Mouse (Mus musculus): ENCODE measurements around the gene Cd300lf. TPM values are rescaled to one million over a fixed set of nuclear protein-coding genes. Genes with fewer than 3 reads are reported as not detected.
A peak's percentile ranks its signal among the peaks of the same experiment; 100 is the strongest.

Cd300lf gene
- polyA plus RNA-seq, 1 experiment from 2014 or later: not detected

GRCm38 (mm10) chr11:115141970-115142369 is 8.2 kb upstream of the Cd300lf start:
- no peaks in the 10 kb centered on the region for H3K36me3 ChIP-seq (replicated peaks; ENCODE audit: control insufficient read depth, insufficient read depth, low read depth, low read length)
- no peak overlapping the region for H3K9ac ChIP-seq (replicated peaks; ENCODE audit: low read length)
- no peak overlapping the region for H3K4me3 ChIP-seq (ENCODE audit: low read depth, low read length)
- H3K4me1 ChIP-seq (ENCODE audit: control insufficient read depth, insufficient read depth, low read length): no peaks in the 10 kb centered on the region
- no peaks in the 10 kb centered on the region for H3K9me3 ChIP-seq (replicated peaks; ENCODE audit: control insufficient read depth, low read length)
- H3K4me2 ChIP-seq (ENCODE audit: low read depth, low read length): no peak overlapping the region
- no peaks in the 10 kb centered on the region for H3K27me3 ChIP-seq (ENCODE audit: control insufficient read depth, insufficient read depth, low read length)
- ATAC-seq (replicated peaks; ENCODE audit: insufficient number of reproducible peaks, low FRiP score, low TSS enrichment, low read depth) (no peak), DNase-seq (ENCODE audit: low spot score) (no peak)
- WGBS: 85% methylated on average over 2 of the region's 2 CpGs
- no peak overlapping the region for H3K27ac ChIP-seq (replicated peaks; ENCODE audit: low read depth, low read length)

- H3K27ac ChIP-seq (replicated peaks; ENCODE audit: low read depth, low read length): no peak overlapping the region
- no peak for DNase-seq (ENCODE audit: low spot score)
- no peaks in the 10 kb centered on the region for H3K36me3 ChIP-seq (replicated peaks; ENCODE audit: control insufficient read depth, insufficient read depth, low read depth, low read length)
- H3K9ac ChIP-seq (replicated peaks; ENCODE audit: low read length): no peak overlapping the region
- no peak for ATAC-seq (replicated peaks; ENCODE audit: insufficient number of reproducible peaks, low FRiP score, low TSS enrichment, low read depth)
- no peaks in the 10 kb centered on the region for H3K27me3 ChIP-seq (ENCODE audit: control insufficient read depth, insufficient read depth, low read length)
- H3K4me3 ChIP-seq (ENCODE audit: low read depth, low read length): no peak overlapping the region
- H3K9me3 ChIP-seq (replicated peaks; ENCODE audit: control insufficient read depth, low read length): no peaks in the 10 kb centered on the region
- no peaks in the 10 kb centered on the region for H3K4me1 ChIP-seq (ENCODE audit: control insufficient read depth, insufficient read depth, low read length)
- 83% methylated on average over 5 of the region's 5 CpGs for WGBS
- H3K4me2 ChIP-seq (ENCODE audit: low read depth, low read length): no peak overlapping the region
These were observed 4.9 kb upstream of the Cd300lf start for GRCm38 (mm10) chr11:115138597-115139262.

- Histone ChIP-seq H3K9ac (replicated peaks; ENCODE audit: low read length) (no peak overlapping the region), H3K4me3 (ENCODE audit: low read depth, low read length) (no peak overlapping the region), H3K4me2 (ENCODE audit: low read depth, low read length) (no peak overlapping the region), H3K9me3 (replicated peaks; ENCODE audit: control insufficient read depth, low read length) (no peaks in the 10 kb centered on the region), H3K27me3 (ENCODE audit: control insufficient read depth, insufficient read depth, low read length) (no peaks in the 10 kb centered on the region), H3K27ac (replicated peaks; ENCODE audit: low read depth, low read length) (no peak overlapping the region), H3K4me1 (ENCODE audit: control insufficient read depth, insufficient read depth, low read length) (no peaks in the 10 kb centered on the region), H3K36me3 (replicated peaks; ENCODE audit: control insufficient read depth, insufficient read depth, low read depth, low read length) (no peaks in the 10 kb centered on the region)
- 84% methylated on average over 8 of the region's 8 CpGs for WGBS
- DNase-seq (ENCODE audit: low spot score) (no peak), ATAC-seq (replicated peaks; ENCODE audit: insufficient number of reproducible peaks, low FRiP score, low TSS enrichment, low read depth) (no peak)
These were observed 1.9 kb downstream of the Cd300lf start for GRCm38 (mm10) chr11:115131768-115132381.

- no peak for ATAC-seq (replicated peaks; ENCODE audit: insufficient number of reproducible peaks, low FRiP score, low TSS enrichment, low read depth)
These were observed 4.2 kb downstream of the Cd300lf start for GRCm38 (mm10) chr11:115129508-115130126.

GRCm38 (mm10) chr11:115128483-115128882 is 5.3 kb downstream of the Cd300lf start:
- Histone ChIP-seq H3K36me3 (replicated peaks; ENCODE audit: control insufficient read depth, insufficient read depth, low read depth, low read length) (no peaks in the 10 kb centered on the region), H3K4me3 (ENCODE audit: low read depth, low read length) (no peak overlapping the region), H3K27ac (replicated peaks; ENCODE audit: low read depth, low read length) (no peak overlapping the region), H3K4me1 (ENCODE audit: control insufficient read depth, insufficient read depth, low read length) (no peaks in the 10 kb centered on the region), H3K4me2 (ENCODE audit: low read depth, low read length) (no peak overlapping the region), H3K27me3 (ENCODE audit: control insufficient read depth, insufficient read depth, low read length) (no peaks in the 10 kb centered on the region), H3K9me3 (replicated peaks; ENCODE audit: control insufficient read depth, low read length) (no peaks in the 10 kb centered on the region), H3K9ac (replicated peaks; ENCODE audit: low read length) (no peak overlapping the region)
- ATAC-seq (replicated peaks; ENCODE audit: insufficient number of reproducible peaks, low FRiP score, low TSS enrichment, low read depth): no peak
- WGBS: 85% methylated on average over 4 of the region's 4 CpGs
- DNase-seq (ENCODE audit: low spot score): no peak

More at GRCm38 (mm10) chr11:115129508-115130126, 4.2 kb downstream of the Cd300lf start:
- WGBS: 89% methylated on average over 13 of the region's 13 CpGs
- Histone ChIP-seq H3K4me3 (ENCODE audit: low read depth, low read length) (no peak overlapping the region), H3K9me3 (replicated peaks; ENCODE audit: control insufficient read depth, low read length) (no peaks in the 10 kb centered on the region), H3K27me3 (ENCODE audit: control insufficient read depth, insufficient read depth, low read length) (no peaks in the 10 kb centered on the region), H3K27ac (replicated peaks; ENCODE audit: low read depth, low read length) (no peak overlapping the region), H3K4me1 (ENCODE audit: control insufficient read depth, insufficient read depth, low read length) (no peaks in the 10 kb centered on the region), H3K36me3 (replicated peaks; ENCODE audit: control insufficient read depth, insufficient read depth, low read depth, low read length) (no peaks in the 10 kb centered on the region), H3K4me2 (ENCODE audit: low read depth, low read length) (no peak overlapping the region), H3K9ac (replicated peaks; ENCODE audit: low read length) (no peak overlapping the region)
- DNase-seq (ENCODE audit: low spot score): no peak

GRCm38 (mm10) chr11:115119409-115119808 is 14.4 kb downstream of the Cd300lf start:
- no peak overlapping the region for H3K9ac ChIP-seq (replicated peaks; ENCODE audit: low read length)
- H3K27me3 ChIP-seq (ENCODE audit: control insufficient read depth, insufficient read depth, low read length): no peaks in the 10 kb centered on the region
- no peaks in the 10 kb centered on the region for H3K4me1 ChIP-seq (ENCODE audit: control insufficient read depth, insufficient read depth, low read length)
- H3K9me3 ChIP-seq (replicated peaks; ENCODE audit: control insufficient read depth, low read length): no peaks in the 10 kb centered on the region
- WGBS: 58% methylated on average over 9 of the region's 9 CpGs
- H3K27ac ChIP-seq (replicated peaks; ENCODE audit: low read depth, low read length): no peak overlapping the region
- no peak for ATAC-seq (replicated peaks; ENCODE audit: insufficient number of reproducible peaks, low FRiP score, low TSS enrichment, low read depth)
- DNase-seq (ENCODE audit: low spot score): no peak
- H3K4me3 ChIP-seq (ENCODE audit: low read depth, low read length): no peak overlapping the region
- H3K4me2 ChIP-seq (ENCODE audit: low read depth, low read length): no peak overlapping the region
- no peaks in the 10 kb centered on the region for H3K36me3 ChIP-seq (replicated peaks; ENCODE audit: control insufficient read depth, insufficient read depth, low read depth, low read length)

GRCm38 (mm10) chr11:115112196-115112595 is 21.6 kb downstream of the Cd300lf start:
- 22% methylated on average over 3 of the region's 3 CpGs for WGBS
- H3K4me1 ChIP-seq (ENCODE audit: control insufficient read depth, insufficient read depth, low read length): no peaks in the 10 kb centered on the region
- H3K4me2 ChIP-seq (ENCODE audit: low read depth, low read length): no peak overlapping the region
- H3K9me3 ChIP-seq (replicated peaks; ENCODE audit: control insufficient read depth, low read length): no peaks in the 10 kb centered on the region
- H3K27me3 ChIP-seq (ENCODE audit: control insufficient read depth, insufficient read depth, low read length): no peaks in the 10 kb centered on the region
- DNase-seq (ENCODE audit: low spot score) (peak; percentile 60), ATAC-seq (replicated peaks; ENCODE audit: insufficient number of reproducible peaks, low FRiP score, low TSS enrichment, low read depth) (no peak)
- no peak overlapping the region for H3K9ac ChIP-seq (replicated peaks; ENCODE audit: low read length)
- H3K36me3 ChIP-seq (replicated peaks; ENCODE audit: control insufficient read depth, insufficient read depth, low read depth, low read length): no peaks in the 10 kb centered on the region
- H3K4me3 ChIP-seq (ENCODE audit: low read depth, low read length): no peak overlapping the region
- no peak overlapping the region for H3K27ac ChIP-seq (replicated peaks; ENCODE audit: low read depth, low read length)

- H3K27me3 ChIP-seq (ENCODE audit: control insufficient read depth, insufficient read depth, low read length): no peaks in the 10 kb centered on the region
- ATAC-seq (replicated peaks; ENCODE audit: insufficient number of reproducible peaks, low FRiP score, low TSS enrichment, low read depth) (no peak), DNase-seq (ENCODE audit: low spot score) (no peak)
- no peak overlapping the region for H3K9ac ChIP-seq (replicated peaks; ENCODE audit: low read length)
- 86% methylated on average over 4 of the region's 5 CpGs for WGBS
- no peak overlapping the region for H3K27ac ChIP-seq (replicated peaks; ENCODE audit: low read depth, low read length)
- H3K9me3 ChIP-seq (replicated peaks; ENCODE audit: control insufficient read depth, low read length): no peaks in the 10 kb centered on the region
- H3K4me3 ChIP-seq (ENCODE audit: low read depth, low read length): no peak overlapping the region
- H3K4me2 ChIP-seq (ENCODE audit: low read depth, low read length): no peak overlapping the region
- no peaks in the 10 kb centered on the region for H3K4me1 ChIP-seq (ENCODE audit: control insufficient read depth, insufficient read depth, low read length)
- no peaks in the 10 kb centered on the region for H3K36me3 ChIP-seq (replicated peaks; ENCODE audit: control insufficient read depth, insufficient read depth, low read depth, low read length)
These were observed 23.5 kb downstream of the Cd300lf start for GRCm38 (mm10) chr11:115110271-115110670.

Data from embryonic facial prominence, embryonic 11.5 days (tissue).